Mouse (Mus musculus): ENCODE data around the gene Pln.

- TF ChIP-seq CTCF (IDR thresholded peaks at IDR 0.05; ENCODE audit: insufficient read depth, low read depth, low read length) (no peak), POLR2A (IDR thresholded peaks at IDR 0.05; ENCODE audit: insufficient read depth, low read depth, low read length) (no peak)
These were observed 39.6 kb downstream of the Pln start for GRCm38 (mm10) chr10:53377096-53377495.

Data from olfactory bulb, adult 2 months (tissue).